Mouse (Mus musculus): ENCODE data around the gene Mrpl36. TPM values are rescaled to one million over a fixed set of nuclear protein-coding genes. Genes with fewer than 3 reads are reported as not detected.

Gene Mrpl36
- total RNA-seq, 2 experiments from 2014 or later = 43.0 to 46.9 TPM

GRCm38 (mm10) chr13:73346131-73346530, 17.8 kb downstream of the Mrpl36 start:
- intact Hi-C loops (cut with DNase I) = loop anchor here (5.0 kb wide), 1 partner anchor 61 kb away; no protein-coding TSS in a partner anchor
- DNase-seq = no peak

- intact Hi-C loops (cut with DNase I) = loop anchor here (5.0 kb wide), 1 partner anchor 61 kb away; no protein-coding TSS in a partner anchor
- peak in 1 of 2 experiments; percentile 36 for DNase-seq
These were observed 18.4 kb downstream of the Mrpl36 start for GRCm38 (mm10) chr13:73346743-73347142.

- DNase-seq = no peak
- intact Hi-C loops (cut with DNase I) = loop anchor here (5.0 kb wide), 1 partner anchor 60 kb away; no protein-coding TSS in a partner anchor
These were observed 18.9 kb downstream of the Mrpl36 start for GRCm38 (mm10) chr13:73347171-73347570.

GRCm38 (mm10) chr13:73347922-73348650, 19.8 kb downstream of the Mrpl36 start:
- intact Hi-C loops (cut with DNase I) = loop anchor here (5.0 kb wide), 1 partner anchor 59 kb away; no protein-coding TSS in a partner anchor
- DNase-seq = no peak

- DNase-seq = no peak
- intact Hi-C loops (cut with DNase I) = no loop called here
These were observed 22.4 kb downstream of the Mrpl36 start for GRCm38 (mm10) chr13:73350741-73351140.

GRCm38 (mm10) chr13:73351910-73352309, 23.6 kb downstream of the Mrpl36 start:
- intact Hi-C loops (cut with DNase I) = loop anchor here (2.0 kb wide), 3 partner anchors 41 to 261 kb away; no protein-coding TSS in a partner anchor
- DNase-seq = peak in 1 of 2 experiments; percentile 31

GRCm38 (mm10) chr13:73352491-73352890, 24.2 kb downstream of the Mrpl36 start:
- intact Hi-C loops (cut with DNase I) = loop anchor here (2.0 kb wide), 3 partner anchors 42 to 262 kb away; no protein-coding TSS in a partner anchor

GRCm38 (mm10) chr13:73357106-73357505, 28.8 kb downstream of the Mrpl36 start:
- intact Hi-C loops (cut with DNase I) = no loop called here
- no peak for DNase-seq

More at GRCm38 (mm10) chr13:73352491-73352890, 24.2 kb downstream of the Mrpl36 start:
- no peak for DNase-seq

GRCm38 (mm10) chr13:73373367-73373766, 45.1 kb downstream of the Mrpl36 start:
- no peak for DNase-seq
- intact Hi-C loops (cut with DNase I) = no loop called here

GRCm38 (mm10) chr13:73374612-73375011, 46.3 kb downstream of the Mrpl36 start:
- intact Hi-C loops (cut with DNase I) = no loop called here
- no peak for DNase-seq

- intact Hi-C loops (cut with DNase I) = no loop called here
- DNase-seq = no peak
These were observed 49.3 kb downstream of the Mrpl36 start for GRCm38 (mm10) chr13:73377637-73378036.

Other genes starting within 250 kb of the Mrpl36 start
- gene Irx4, start 68.0 kb upstream of the Mrpl36 start, total RNA-seq (2021) = 10 to 100 TPM; 27.6 to 49.8 TPM
- gene Ndufs6, start within 50 bp of the Mrpl36 start, total RNA-seq (2021) = 100 to 1,000 TPM; 859 to 902 TPM
- gene Lpcat1, start 138.7 kb downstream of the Mrpl36 start, total RNA-seq (2021) = 10 to 100 TPM; 10.7 to 13.0 TPM
- not detected for gene Slc6a3, start 208.2 kb downstream of the Mrpl36 start, total RNA-seq (2021)